Mouse (Mus musculus) erythroblast, embryonic 14.5 days (primary cell): ENCODE results near the gene Pde7b. TPM values are rescaled to one million over a fixed set of nuclear protein-coding genes. Genes with fewer than 3 reads are reported as not detected.

Experiments used
- H3K27me3 ChIP-seq: 2 replicates; pipeline ENCODE4 v1.6.1; 2012; ENCODE audit warnings: inconsistent platforms; ENCODE audit not compliant: control insufficient read depth
- H3K36me3 ChIP-seq: 2 replicates; pipeline ENCODE4 v1.6.1; 2012; ENCODE audit warnings: mild to moderate bottlenecking, inconsistent platforms; ENCODE audit not compliant: control insufficient read depth
- H3K4me1 ChIP-seq: 2 replicates; pipeline ENCODE4 v1.6.1; 2012; ENCODE audit warnings: inconsistent platforms; ENCODE audit not compliant: control insufficient read depth
- H3K4me3 ChIP-seq: replicated peaks from 2 replicates; pipeline ENCODE3; 2012; ENCODE audit warnings: moderate library complexity, mild to moderate bottlenecking, inconsistent platforms
- H3K9me3 ChIP-seq: 2 replicates; pipeline ENCODE4 v1.6.1; 2012; ENCODE audit warnings: low read length, inconsistent platforms, mixed read lengths; ENCODE audit not compliant: control insufficient read depth
- GATA1 ChIP-seq: IDR thresholded peaks from 2 replicates; pipeline ENCODE4 v1.6.1; 2012; ENCODE audit warnings: low read length, inconsistent platforms, mixed read lengths
- TAL1 ChIP-seq: IDR thresholded peaks from 3 replicates; pipeline ENCODE4 v1.6.1; 2012; ENCODE audit warnings: low read length, inconsistent platforms, mixed read lengths
- polyA plus RNA-seq: library from polyadenylated mRNA; stranded (reverse); fragments of >175 nt; gene quantifications from 2 replicates; pipeline ENCODE4 v1.2.3, GENCODE M21; 2012

Pde7b gene
- polyA plus RNA-seq, 1 experiment: not detected

DNA sequence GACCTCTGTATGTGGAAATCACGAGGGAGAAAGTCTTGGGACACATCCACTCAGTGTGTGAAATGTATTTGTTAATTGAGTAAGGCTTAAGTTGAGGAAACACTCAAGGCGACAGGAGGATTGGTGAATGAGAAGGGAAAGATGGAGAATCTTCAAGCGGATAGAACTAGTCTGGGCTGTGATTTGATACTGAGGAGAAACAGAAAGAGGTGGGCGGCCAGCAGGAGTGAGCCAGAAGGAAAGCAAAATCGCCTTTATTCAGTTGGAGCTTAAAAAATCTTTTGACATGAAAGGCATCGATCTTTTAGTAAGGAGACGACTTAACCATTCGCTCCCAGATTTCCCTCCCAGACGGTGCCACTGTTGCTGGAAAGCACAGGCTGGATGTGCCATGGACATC lies 34.9 kb downstream of the Pde7b start:
- no peak overlapping the region for H3K4me3 ChIP-seq
- TF ChIP-seq GATA1: no peak
- TF ChIP-seq TAL1: no peak
- no peaks in the 10 kb centered on the region for H3K4me1 ChIP-seq
- H3K9me3 ChIP-seq: no peaks in the 10 kb centered on the region
- H3K36me3 ChIP-seq: no peaks in the 10 kb centered on the region
- H3K27me3 ChIP-seq: no peaks in the 10 kb centered on the region

- no peaks in the 10 kb centered on the region for H3K9me3 ChIP-seq
- peaks cover 8% of the 10 kb centered on the region for H3K4me1 ChIP-seq
- TF ChIP-seq TAL1 (no peak), GATA1 (no peak)
- no peaks in the 10 kb centered on the region for H3K27me3 ChIP-seq
- H3K4me3 ChIP-seq: no peak overlapping the region
- no peaks in the 10 kb centered on the region for H3K36me3 ChIP-seq
Observed at GRCm38 (mm10) chr10:20684151-20684550, 40.7 kb downstream of the Pde7b start.

DNA sequence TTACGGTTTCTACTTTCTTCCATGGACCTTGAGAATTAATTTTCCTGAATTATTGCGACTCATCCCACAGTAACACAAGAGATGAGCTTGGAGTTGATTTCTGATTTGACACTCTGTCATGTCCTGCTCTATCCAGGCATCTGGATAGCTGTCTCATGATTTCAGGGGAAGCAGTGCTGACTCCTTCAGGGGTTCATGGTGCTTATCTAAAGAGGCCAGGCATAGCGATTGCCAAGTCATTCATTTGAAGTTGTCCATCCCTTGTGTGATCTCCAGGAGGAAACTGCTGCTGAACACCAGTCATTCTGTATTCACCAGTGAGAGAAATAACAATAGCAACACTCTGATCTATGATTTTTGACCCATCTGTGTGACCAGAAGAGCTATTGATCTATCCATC lies 43.9 kb downstream of the Pde7b start:
- no peaks in the 10 kb centered on the region for H3K36me3 ChIP-seq
- H3K27me3 ChIP-seq: no peaks in the 10 kb centered on the region
- peaks cover 8% of the 10 kb centered on the region for H3K4me1 ChIP-seq
- TF ChIP-seq GATA1 (no peak), TAL1 (no peak)
- H3K9me3 ChIP-seq: no peaks in the 10 kb centered on the region
- H3K4me3 ChIP-seq: no peak overlapping the region

DNA sequence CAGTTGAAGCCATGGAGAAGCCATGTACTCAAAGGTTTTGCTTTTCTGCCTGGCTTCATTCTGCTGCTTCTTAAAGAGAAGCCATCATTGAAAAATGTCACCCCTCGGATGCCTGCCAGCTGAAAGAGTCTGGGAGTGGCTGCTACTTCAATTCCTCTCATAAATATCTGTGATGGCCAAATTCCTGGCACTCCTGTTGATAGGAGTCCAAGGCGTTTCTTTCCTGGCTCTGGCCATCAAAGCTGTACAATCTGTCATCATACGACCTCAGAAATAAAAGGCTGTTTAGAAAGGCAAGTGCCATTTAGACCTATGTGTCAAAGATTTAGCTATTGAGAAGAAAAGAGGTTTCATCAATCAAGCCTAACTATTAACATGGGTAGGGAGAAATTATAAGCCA lies 49.6 kb downstream of the Pde7b start:
- Histone ChIP-seq H3K9me3 (no peaks in the 10 kb centered on the region), H3K4me3 (no peak overlapping the region), H3K36me3 (no peaks in the 10 kb centered on the region), H3K27me3 (no peaks in the 10 kb centered on the region), H3K4me1 (no peaks in the 10 kb centered on the region)
- TF ChIP-seq TAL1 (no peak), GATA1 (no peak)

GRCm38 (mm10) chr10:20673798-20674197 lies 51.1 kb downstream of the Pde7b start:
- H3K27me3 ChIP-seq: no peaks in the 10 kb centered on the region
- H3K36me3 ChIP-seq: no peaks in the 10 kb centered on the region
- no peak for TF ChIP-seq GATA1
- no peak for TF ChIP-seq TAL1
- H3K4me3 ChIP-seq: no peak overlapping the region
- H3K4me1 ChIP-seq: no peaks in the 10 kb centered on the region
- no peaks in the 10 kb centered on the region for H3K9me3 ChIP-seq

GRCm38 (mm10) chr10:20672591-20672990 lies 52.3 kb downstream of the Pde7b start:
- Histone ChIP-seq H3K4me1 (no peaks in the 10 kb centered on the region), H3K9me3 (no peaks in the 10 kb centered on the region), H3K36me3 (no peaks in the 10 kb centered on the region), H3K27me3 (no peaks in the 10 kb centered on the region), H3K4me3 (no peak overlapping the region)
- no peak for TF ChIP-seq GATA1
- no peak for TF ChIP-seq TAL1

DNA sequence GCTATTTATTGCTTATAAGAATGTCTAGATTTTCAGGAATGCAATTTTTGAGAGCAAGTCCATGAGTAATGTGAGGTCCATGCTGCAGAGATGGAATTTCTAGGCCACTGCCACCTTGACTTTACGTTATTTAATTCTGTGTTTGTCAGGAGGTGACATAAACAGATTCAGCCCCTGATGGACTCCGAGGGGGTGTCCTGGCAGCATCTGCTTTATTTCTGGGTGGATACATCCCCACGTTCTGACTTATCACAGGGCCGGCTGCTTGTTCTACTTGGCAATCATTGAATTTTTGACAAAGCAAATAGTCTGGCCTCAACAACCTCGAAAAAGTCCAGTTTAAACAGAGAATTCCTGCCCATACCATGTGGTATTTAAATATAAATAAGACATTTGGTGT lies 53.3 kb downstream of the Pde7b start:
- Histone ChIP-seq H3K4me1 (no peaks in the 10 kb centered on the region), H3K4me3 (no peak overlapping the region), H3K36me3 (no peaks in the 10 kb centered on the region), H3K27me3 (no peaks in the 10 kb centered on the region), H3K9me3 (no peaks in the 10 kb centered on the region)
- TF ChIP-seq GATA1 (no peak), TAL1 (no peak)

GRCm38 (mm10) chr10:20670541-20670940 lies 54.3 kb downstream of the Pde7b start:
- H3K9me3 ChIP-seq: no peaks in the 10 kb centered on the region
- no peaks in the 10 kb centered on the region for H3K4me1 ChIP-seq
- H3K27me3 ChIP-seq: no peaks in the 10 kb centered on the region
- H3K36me3 ChIP-seq: no peaks in the 10 kb centered on the region
- H3K4me3 ChIP-seq: no peak overlapping the region
- TF ChIP-seq TAL1: no peak
- no peak for TF ChIP-seq GATA1

GRCm38 (mm10) chr10:20669467-20669866 lies 55.4 kb downstream of the Pde7b start:
- Histone ChIP-seq H3K27me3 (no peaks in the 10 kb centered on the region), H3K36me3 (no peaks in the 10 kb centered on the region), H3K9me3 (no peaks in the 10 kb centered on the region), H3K4me3 (no peak overlapping the region), H3K4me1 (no peaks in the 10 kb centered on the region)
- no peak for TF ChIP-seq TAL1
- no peak for TF ChIP-seq GATA1

DNA sequence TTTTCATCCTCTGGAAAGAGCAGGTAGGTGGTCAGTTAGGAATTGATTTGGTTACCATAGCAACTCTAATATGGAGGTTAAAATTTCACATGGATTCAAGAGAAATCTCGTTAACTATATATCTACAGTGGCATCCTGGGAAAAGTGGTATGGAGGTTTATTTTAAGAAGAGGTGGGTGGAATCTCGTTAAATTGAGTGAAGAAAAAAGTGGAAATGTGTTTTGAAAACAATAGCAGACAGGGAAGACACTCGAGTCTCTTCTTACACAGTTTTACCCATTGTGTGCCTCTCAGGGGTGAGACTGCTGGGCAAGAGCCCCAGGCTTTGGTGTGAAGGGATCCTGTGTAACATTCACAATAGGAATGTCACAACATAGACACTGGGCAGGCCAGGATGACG lies 56.3 kb downstream of the Pde7b start:
- Histone ChIP-seq H3K4me3 (no peak overlapping the region), H3K27me3 (no peaks in the 10 kb centered on the region), H3K36me3 (no peaks in the 10 kb centered on the region), H3K9me3 (no peaks in the 10 kb centered on the region), H3K4me1 (no peaks in the 10 kb centered on the region)
- no peak for TF ChIP-seq TAL1
- no peak for TF ChIP-seq GATA1
